Mouse (Mus musculus): ENCODE results near the gene Krtap5-1.
A peak's percentile ranks its signal among the peaks of the same experiment; 100 is the strongest.
"Not testable (repeated sequence)": the region's sequence is repeated elsewhere in the genome, so short reads cannot be mapped to it uniquely, and the experiment has no call there.

Krtap5-1 gene

GRCm38 (mm10) chr7:142296108-142296507, 810 bp downstream of the Krtap5-1 start:
- DNase-seq (ENCODE audit: low spot score), result not testable (repeated sequence)

- no peak for DNase-seq (ENCODE audit: low spot score)
These were observed 1.5 kb downstream of the Krtap5-1 start for GRCm38 (mm10) chr7:142295418-142295817.

- DNase-seq (ENCODE audit: low spot score), result peak; percentile 17
These were observed 3.1 kb downstream of the Krtap5-1 start for GRCm38 (mm10) chr7:142293851-142294250.

- not testable (repeated sequence) for DNase-seq (ENCODE audit: low spot score)
These were observed 10.9 kb downstream of the Krtap5-1 start for GRCm38 (mm10) chr7:142285910-142286612.

GRCm38 (mm10) chr7:142285130-142285835, 11.6 kb downstream of the Krtap5-1 start:
- DNase-seq (ENCODE audit: low spot score), result peak; percentile 14

GRCm38 (mm10) chr7:142284615-142285080, 12.3 kb downstream of the Krtap5-1 start:
- peak; percentile 94 for DNase-seq (ENCODE audit: low spot score)

GRCm38 (mm10) chr7:142284023-142284591, 12.8 kb downstream of the Krtap5-1 start:
- peak; percentile 54 for DNase-seq (ENCODE audit: low spot score)

DNA sequence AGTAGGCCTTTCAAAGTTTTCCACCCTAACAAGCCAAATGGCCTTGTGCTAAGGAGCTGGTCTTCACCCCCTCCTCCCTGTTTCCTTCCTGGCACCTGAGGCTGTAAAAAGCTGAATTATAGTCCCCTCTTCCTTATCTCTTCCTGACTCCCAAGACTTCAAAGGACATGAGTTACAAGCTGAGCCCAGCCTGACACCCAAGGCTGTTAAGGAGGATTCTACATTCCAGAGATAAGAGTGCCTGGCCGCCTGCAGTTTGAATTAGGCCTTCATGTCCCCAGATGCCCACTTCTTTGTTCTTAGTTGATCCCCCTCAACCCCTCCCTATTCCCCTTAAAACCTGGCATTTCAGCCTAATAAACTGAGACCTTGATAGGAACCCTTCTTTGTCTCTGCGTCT, 14.1 kb downstream of the Krtap5-1 start:
- not testable (repeated sequence) for DNase-seq (ENCODE audit: low spot score)

- not testable (repeated sequence) for DNase-seq (ENCODE audit: low spot score)
These were observed 17.6 kb downstream of the Krtap5-1 start for GRCm38 (mm10) chr7:142279291-142279690.

DNA sequence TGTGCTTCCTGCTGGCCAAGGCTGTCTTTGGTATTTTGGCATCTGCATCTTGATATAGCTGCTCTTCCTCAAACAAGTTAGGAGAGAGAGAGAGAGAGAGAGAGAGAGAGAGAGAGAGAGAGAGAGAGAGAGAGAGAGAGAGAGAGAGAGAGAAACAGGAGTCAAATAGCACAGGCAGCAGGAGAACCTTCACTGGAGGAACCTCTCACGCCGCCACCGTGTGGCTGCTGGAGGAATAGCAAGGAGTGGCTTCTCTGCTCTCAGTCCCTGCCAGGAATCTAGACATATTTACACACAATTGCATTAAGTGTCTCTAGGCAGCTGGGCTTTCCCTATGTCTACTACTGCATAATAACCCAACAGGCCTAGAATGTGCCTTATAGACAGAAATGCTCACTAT, 18.7 kb downstream of the Krtap5-1 start:
- DNase-seq (ENCODE audit: low spot score), result peak; percentile 65

GRCm38 (mm10) chr7:142274263-142274662, 22.7 kb downstream of the Krtap5-1 start, which contains the start of gene Gm4559:
Gene Gm4559 (minus strand): TSS chr7:142274363.
- not testable (repeated sequence) for DNase-seq (ENCODE audit: low spot score)

- DNase-seq (ENCODE audit: low spot score), result not testable (repeated sequence)
These were observed 38.7 kb downstream of the Krtap5-1 start, which contains the start of gene Gm2431 for GRCm38 (mm10) chr7:142258254-142258653. Gene Gm2431 (minus strand): TSS chr7:142258354.

DNA sequence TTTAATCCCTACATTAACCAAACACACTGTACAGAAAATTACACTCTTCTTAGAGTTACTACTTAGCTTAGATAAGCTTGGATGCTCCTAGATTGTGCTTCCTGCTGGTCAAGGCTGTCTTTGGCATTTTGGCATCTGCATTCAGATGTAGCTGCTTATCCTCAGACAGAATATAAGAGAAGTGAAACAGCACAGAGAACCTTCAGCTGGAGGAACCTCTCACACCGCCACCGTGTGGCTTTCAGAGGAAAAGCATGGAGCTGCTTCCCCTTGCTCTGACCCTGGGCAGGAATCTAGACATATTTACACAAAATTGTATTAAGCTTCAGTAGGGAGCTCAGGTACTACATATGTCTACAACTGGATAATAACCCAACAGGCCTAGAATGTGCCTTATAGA, 41.4 kb downstream of the Krtap5-1 start:
- DNase-seq (ENCODE audit: low spot score), result peak; percentile 15

DNA sequence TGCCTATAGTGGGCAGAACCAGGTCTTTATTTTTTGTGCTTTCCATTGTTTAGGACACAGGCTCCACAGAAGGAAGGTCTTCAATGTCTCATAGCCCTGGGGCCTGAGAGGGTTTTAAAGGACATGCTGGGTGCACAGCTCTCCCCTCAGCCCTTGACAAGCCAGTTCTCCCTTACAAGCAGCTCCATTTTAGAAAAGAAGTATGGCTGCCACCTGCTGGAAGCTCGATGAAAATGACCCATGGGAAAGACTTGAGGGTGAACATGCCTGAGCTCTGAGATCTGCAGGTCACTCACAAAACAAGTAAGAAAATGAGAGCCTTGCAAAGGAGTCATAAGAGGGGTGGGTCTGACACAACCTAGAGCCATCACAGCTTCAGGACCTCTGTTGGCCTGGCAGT, 47.1 kb downstream of the Krtap5-1 start:
- peak; percentile 11 for DNase-seq (ENCODE audit: low spot score)
